Mouse (Mus musculus) heart, embryonic 12.5 days (tissue): Measurements from ENCODE around the gene Colec11. TPM values are rescaled to one million over a fixed set of nuclear protein-coding genes. Genes with fewer than 3 reads are reported as not detected.

Source experiments
- ATAC-seq: fragments of 200-750 bp; cut with Nextera tagmentation; 2 replicates; pipeline ENCODE4 v1.8.0; 2017; ENCODE audit warnings: moderate TSS enrichment, moderate library complexity; ENCODE audit not compliant: insufficient number of reproducible peaks, low FRiP score
- H3K27ac ChIP-seq: fragments of 300-500 bp; sonication (generic); 2 replicates; pipeline ENCODE4 v1.5.1; 2016; ENCODE audit warnings: mild to moderate bottlenecking, moderate library complexity; ENCODE audit not compliant: poor library complexity, severe bottlenecking
- H3K27me3 ChIP-seq: fragments of 300-500 bp; sonication (generic); replicated peaks from 2 replicates; pipeline ENCODE4 v1.6.1; 2016; ENCODE audit warnings: mild to moderate bottlenecking, moderate library complexity
- H3K36me3 ChIP-seq: fragments of 300-500 bp; sonication (generic); 2 replicates; pipeline ENCODE4 v1.6.1; 2016; ENCODE audit warnings: mild to moderate bottlenecking, moderate library complexity
- H3K4me1 ChIP-seq: fragments of 300-500 bp; sonication (generic); replicated peaks from 2 replicates; pipeline ENCODE4 v1.6.1; 2016; ENCODE audit warnings: mild to moderate bottlenecking
- H3K4me2 ChIP-seq: fragments of 300-500 bp; sonication (generic); 2 replicates; pipeline ENCODE4 v1.6.1; 2016; ENCODE audit warnings: mild to moderate bottlenecking, moderate library complexity
- H3K4me3 ChIP-seq: fragments of 300-500 bp; sonication (generic); 2 replicates; pipeline ENCODE4 v1.5.1; 2016; ENCODE audit warnings: mild to moderate bottlenecking
- H3K9ac ChIP-seq: fragments of 300-500 bp; sonication (generic); 2 replicates; pipeline ENCODE4 v1.6.1; 2016; ENCODE audit warnings: mild to moderate bottlenecking, moderate library complexity
- H3K9me3 ChIP-seq: fragments of 300-500 bp; sonication (generic); replicated peaks from 2 replicates; pipeline ENCODE4 v1.6.1; 2016; ENCODE audit warnings: mild to moderate bottlenecking, moderate library complexity
- WGBS: fragments of 180-500 bp; shearing (Covaris S2); methylation state at CpG from one replicate; pipeline ENCODE4 v1.1.7; 2016; 5-methylcytosine and 5-hydroxymethylcytosine counted together
- polyA plus RNA-seq: library from polyadenylated mRNA; unstranded; fragments of >200 nt; fragmentation: Nextera tagmentation; extraction: Ambion mirVana; gene quantifications from 2 replicates; pipeline ENCODE4 v1.2.1, GENCODE M21; 2016

The Colec11 gene
- polyA plus RNA-seq, 1 experiment from 2014 or later: 6.3 TPM

- WGBS: 79% methylated on average over 3 of the region's 3 CpGs
- Histone ChIP-seq H3K9me3 (peaks cover 7% of the 10 kb centered on the region; the same call in 1 of the 2 replicates), H3K27ac (no peak overlapping the region), H3K4me3 (no peak overlapping the region), H3K4me2 (no peak overlapping the region), H3K9ac (no peak overlapping the region), H3K4me1 (no peaks in the 10 kb centered on the region), H3K27me3 (no peaks in the 10 kb centered on the region), H3K36me3 (no peaks in the 10 kb centered on the region)
- ATAC-seq: no peak
These were observed 45.0 kb downstream of the Colec11 start for GRCm38 (mm10) chr12:28578147-28578546.

GRCm38 (mm10) chr12:28575366-28576070 lies 47.7 kb downstream of the Colec11 start:
- Histone ChIP-seq H3K4me2 (no peak overlapping the region), H3K4me1 (no peaks in the 10 kb centered on the region), H3K36me3 (no peaks in the 10 kb centered on the region), H3K9ac (no peak overlapping the region), H3K9me3 (peaks cover 7% of the 10 kb centered on the region; the same call in 1 of the 2 replicates), H3K27me3 (no peaks in the 10 kb centered on the region), H3K4me3 (no peak overlapping the region), H3K27ac (no peak overlapping the region)
- WGBS: 60% methylated on average over 6 of the region's 6 CpGs
- no peak for ATAC-seq

GRCm38 (mm10) chr12:28572241-28572640 lies 50.9 kb downstream of the Colec11 start:
- no peaks in the 10 kb centered on the region for H3K27me3 ChIP-seq
- no peak overlapping the region for H3K4me3 ChIP-seq
- ATAC-seq: no peak
- H3K9me3 ChIP-seq: peaks cover 7% of the 10 kb centered on the region; the same call in 1 of the 2 replicates
- H3K4me2 ChIP-seq: no peak overlapping the region
- no peaks in the 10 kb centered on the region for H3K4me1 ChIP-seq
- WGBS: 83% methylated on average over 2 of the region's 2 CpGs
- H3K36me3 ChIP-seq: no peaks in the 10 kb centered on the region
- H3K9ac ChIP-seq: no peak overlapping the region
- no peak overlapping the region for H3K27ac ChIP-seq

GRCm38 (mm10) chr12:28552299-28552698 lies 70.9 kb downstream of the Colec11 start, which contains the start of gene Dcdc2c:
Gene Dcdc2c, minus strand, starts transcription at chr12:28552399.
- WGBS: 61% methylated on average over 15 of the region's 15 CpGs
- Histone ChIP-seq H3K4me2 (peak within 1 kb of the TSS; percentile 58), H3K9ac (no peak within 1 kb of the TSS; the same call in 1 of the 2 replicates), H3K4me3 (0 out of 2 replicates have a peak within 1 kb of the TSS, but pooled peaks have one; percentile 7), H3K36me3 (no peaks in the 10 kb centered on the region), H3K27me3 (peaks cover 14% of the 10 kb centered on the region; the same call in 1 of the 2 replicates), H3K4me1 (peaks cover 10% of the 10 kb centered on the region), H3K9me3 (0 out of 2 replicates have a peak, but pooled peaks cover 3% of the 10 kb centered on the region), H3K27ac (no peak within 1 kb of the TSS)
- ATAC-seq: no peak

- WGBS: 43% methylated on average over 18 of the region's 18 CpGs
- peak overlapping the region; percentile 58 for H3K4me2 ChIP-seq
- 0 out of 2 replicates have a peak, but pooled peaks cover 3% of the 10 kb centered on the region for H3K9me3 ChIP-seq
- H3K27ac ChIP-seq: no peak overlapping the region
- peaks cover 6% of the 10 kb centered on the region for H3K4me1 ChIP-seq
- H3K4me3 ChIP-seq: 0 out of 2 replicates have a peak overlapping the region, but pooled peaks have one; percentile 7
- peaks cover 14% of the 10 kb centered on the region; the same call in 1 of the 2 replicates for H3K27me3 ChIP-seq
- ATAC-seq: no peak
- no peaks in the 10 kb centered on the region for H3K36me3 ChIP-seq
- no peak overlapping the region for H3K9ac ChIP-seq
These were observed 71.4 kb downstream of the Colec11 start for GRCm38 (mm10) chr12:28551775-28552174.

- 0 out of 2 replicates have a peak, but pooled peaks cover 3% of the 10 kb centered on the region for H3K9me3 ChIP-seq
- no peak for ATAC-seq
- H3K4me1 ChIP-seq: peaks cover 6% of the 10 kb centered on the region
- no peak overlapping the region for H3K9ac ChIP-seq
- no peaks in the 10 kb centered on the region for H3K36me3 ChIP-seq
- peaks cover 14% of the 10 kb centered on the region; the same call in 1 of the 2 replicates for H3K27me3 ChIP-seq
- H3K4me3 ChIP-seq: no peak overlapping the region
- H3K27ac ChIP-seq: no peak overlapping the region
- 24% methylated on average over 4 of the region's 4 CpGs for WGBS
- no peak overlapping the region for H3K4me2 ChIP-seq
These were observed 74.3 kb downstream of the Colec11 start for GRCm38 (mm10) chr12:28548887-28549286.

Other genes with a start within 250 kb of the Colec11 start
- gene Dcdc2c, start 71.0 kb downstream of the Colec11 start, polyA plus RNA-seq: 0.13 TPM in 1 of 2 replicates, not detected in the other
- gene Allc, start 40.9 kb downstream of the Colec11 start, polyA plus RNA-seq: not detected in 2 replicates
- gene Rps7, start 12.6 kb upstream of the Colec11 start, polyA plus RNA-seq: 513 and 523 TPM in 2 replicates
- 17.8 and 18.1 TPM in 2 replicates for gene Rnaseh1, start 26.2 kb upstream of the Colec11 start, polyA plus RNA-seq
- gene Adi1, start 51.9 kb upstream of the Colec11 start, polyA plus RNA-seq: 42.2 and 43.3 TPM in 2 replicates
- 33.5 and 35.1 TPM in 2 replicates for gene Trappc12, start 127.1 kb upstream of the Colec11 start, polyA plus RNA-seq
- gene Eipr1, start 128.4 kb upstream of the Colec11 start, polyA plus RNA-seq: 20.9 and 25.2 TPM in 2 replicates